Mouse (Mus musculus): ENCODE results near the gene Baiap2l1. TPM values are rescaled to one million over a fixed set of nuclear protein-coding genes. Genes with fewer than 3 reads are reported as not detected.

Gene Baiap2l1
- polyA plus RNA-seq, 1 experiment from 2014 or later: 2.6 TPM

DNA sequence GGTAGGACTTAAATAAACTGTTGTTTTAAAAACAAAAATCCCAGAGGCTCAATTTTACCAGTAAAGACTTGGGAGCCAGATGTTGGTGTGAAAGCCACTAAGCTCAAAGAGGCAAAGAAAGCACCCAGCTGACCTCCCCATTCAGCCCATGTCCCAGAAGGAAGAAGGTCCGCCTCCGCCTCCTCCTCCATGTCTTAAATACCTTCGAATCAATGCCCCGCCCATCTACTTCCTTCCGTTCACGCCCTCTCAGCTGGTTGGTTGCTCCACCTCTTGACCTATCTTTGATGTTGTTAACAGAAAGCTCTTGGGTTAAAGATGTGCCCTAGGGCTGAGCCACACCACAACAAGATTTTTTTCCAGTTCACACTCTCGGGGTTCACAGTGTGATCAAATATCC, 127.7 kb downstream of the Baiap2l1 start:
- Histone ChIP-seq H3K36me3 (no peaks in the 10 kb centered on the region), H3K4me3 (no peak overlapping the region), H3K9ac (no peak overlapping the region), H3K4me1 (replicated peaks) (no peaks in the 10 kb centered on the region), H3K27me3 (no peaks in the 10 kb centered on the region), H3K27ac (no peak overlapping the region), H3K9me3 (no peaks in the 10 kb centered on the region), H3K4me2 (no peak overlapping the region)
- no peak for ATAC-seq (ENCODE audit: low FRiP score)
- 94% methylated on average over 7 of the region's 7 CpGs for WGBS

DNA sequence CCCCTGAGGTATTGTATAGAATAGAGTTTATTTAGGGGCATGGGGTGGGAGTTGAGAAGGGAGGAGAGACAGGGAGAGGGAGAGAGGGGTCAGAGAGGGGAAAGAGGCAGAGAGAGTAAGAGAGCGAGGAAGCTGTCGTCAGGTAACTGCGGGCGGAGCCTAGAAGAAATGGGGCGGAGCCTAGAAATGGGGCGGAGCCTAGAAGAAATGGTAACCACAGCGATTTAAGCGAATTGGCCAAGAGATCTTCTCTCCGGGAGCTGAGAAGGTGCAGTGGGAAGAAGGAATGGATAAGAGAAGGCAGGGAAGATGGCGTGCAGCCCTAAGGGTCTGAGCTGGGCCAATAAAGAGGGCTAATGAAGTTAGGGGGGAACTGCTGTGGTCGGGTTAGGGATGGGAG, 131.7 kb downstream of the Baiap2l1 start:
- ATAC-seq (ENCODE audit: low FRiP score): no peak
- Histone ChIP-seq H3K36me3 (no peaks in the 10 kb centered on the region), H3K9me3 (no peaks in the 10 kb centered on the region), H3K9ac (no peak overlapping the region), H3K4me2 (no peak overlapping the region), H3K27me3 (no peaks in the 10 kb centered on the region), H3K27ac (no peak overlapping the region), H3K4me1 (replicated peaks) (peaks cover 26% of the 10 kb centered on the region), H3K4me3 (no peak overlapping the region)
- 32% methylated on average over 11 of the region's 11 CpGs for WGBS

DNA sequence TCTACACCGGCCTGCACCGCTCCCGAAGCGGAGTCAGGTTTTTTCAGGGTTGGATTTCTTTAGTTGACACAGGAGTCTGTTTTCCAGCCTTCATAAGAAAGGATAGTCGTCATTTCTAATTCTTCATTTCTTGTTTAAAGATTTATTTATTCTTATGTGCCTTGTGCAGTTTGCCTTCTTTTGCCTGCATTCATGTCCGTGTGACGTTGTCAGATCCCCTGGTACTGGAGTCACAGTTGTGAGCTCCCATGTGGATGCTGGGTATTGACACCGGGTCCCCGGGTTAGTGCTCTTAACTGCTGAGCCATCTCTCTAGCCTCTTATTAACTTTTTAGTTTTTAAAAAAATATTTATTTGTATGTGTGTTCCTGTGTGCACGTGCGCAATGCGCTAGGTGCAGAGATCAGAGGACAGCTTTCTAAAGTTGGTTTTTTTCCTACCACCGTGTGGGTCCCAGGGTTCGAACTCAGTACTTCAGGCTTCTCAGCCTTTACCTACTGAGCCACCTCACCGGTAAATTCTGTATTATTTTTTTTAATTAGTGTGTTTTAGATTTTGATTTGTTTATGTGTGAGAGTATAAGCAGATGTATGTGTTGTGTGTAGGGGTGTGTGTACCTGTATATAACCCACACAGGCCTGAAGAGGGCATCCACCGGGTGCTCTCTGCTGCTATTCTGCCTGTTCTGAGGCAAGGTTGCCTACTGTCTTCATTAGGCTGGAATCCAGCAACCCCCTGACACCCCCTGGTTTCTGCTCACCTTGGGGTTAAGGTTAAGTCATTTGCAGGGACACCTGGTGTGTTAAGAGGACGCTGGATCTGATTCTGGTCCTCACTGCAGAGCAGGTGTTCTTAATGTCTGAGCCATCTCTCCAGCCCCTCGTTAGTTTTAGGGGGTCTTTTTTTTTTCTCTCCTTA, 133.8 kb downstream of the Baiap2l1 start:
- Histone ChIP-seq H3K4me2 (peak overlapping the region; percentile 57), H3K27me3 (no peaks in the 10 kb centered on the region), H3K9me3 (no peaks in the 10 kb centered on the region), H3K9ac (peak overlapping the region; percentile 85), H3K36me3 (no peaks in the 10 kb centered on the region; the same call in 1 of the 2 replicates), H3K4me3 (peak overlapping the region; percentile 75), H3K4me1 (replicated peaks) (peaks cover 36% of the 10 kb centered on the region), H3K27ac (peak overlapping the region; percentile 76)
- 26% methylated on average over 18 of the region's 18 CpGs for WGBS
- no peak for ATAC-seq (ENCODE audit: low FRiP score)

DNA sequence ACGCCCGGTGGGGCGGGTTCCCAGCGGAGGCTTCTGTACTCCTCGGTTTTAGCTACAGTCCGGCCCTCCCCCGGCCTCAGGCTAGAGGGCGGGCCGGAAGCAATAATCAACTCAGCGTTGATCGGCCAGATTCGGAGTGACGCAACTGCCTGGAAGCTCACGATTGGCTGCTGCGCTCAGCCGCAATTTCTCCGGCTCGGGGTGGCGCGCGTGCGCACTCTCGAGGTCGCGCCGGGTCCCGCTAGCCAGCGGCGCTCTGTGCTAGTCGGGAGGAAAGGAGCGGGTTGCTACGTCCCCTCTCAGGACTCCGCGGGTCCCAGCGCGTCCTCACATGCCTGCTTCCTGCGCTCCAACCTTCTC, 134.4 kb downstream of the Baiap2l1 start, which contains the start of gene Tecpr1:
Gene Tecpr1 (minus strand): TSS at position 113 of the 360 bp plus-strand sequence.
- H3K9me3 ChIP-seq: no peaks in the 10 kb centered on the region
- ATAC-seq (ENCODE audit: low FRiP score): peak; percentile 97
- no peaks in the 10 kb centered on the region for H3K27me3 ChIP-seq
- peak within 1 kb of the TSS; percentile 75 for H3K4me3 ChIP-seq
- H3K4me1 ChIP-seq (replicated peaks): peaks cover 39% of the 10 kb centered on the region
- peak within 1 kb of the TSS; percentile 76 for H3K27ac ChIP-seq
- peak within 1 kb of the TSS; percentile 85 for H3K9ac ChIP-seq
- no peaks in the 10 kb centered on the region; the same call in 1 of the 2 replicates for H3K36me3 ChIP-seq
- WGBS: under 1% methylated on average over 37 of the region's 37 CpGs
- H3K4me2 ChIP-seq: peak within 1 kb of the TSS; percentile 93

DNA sequence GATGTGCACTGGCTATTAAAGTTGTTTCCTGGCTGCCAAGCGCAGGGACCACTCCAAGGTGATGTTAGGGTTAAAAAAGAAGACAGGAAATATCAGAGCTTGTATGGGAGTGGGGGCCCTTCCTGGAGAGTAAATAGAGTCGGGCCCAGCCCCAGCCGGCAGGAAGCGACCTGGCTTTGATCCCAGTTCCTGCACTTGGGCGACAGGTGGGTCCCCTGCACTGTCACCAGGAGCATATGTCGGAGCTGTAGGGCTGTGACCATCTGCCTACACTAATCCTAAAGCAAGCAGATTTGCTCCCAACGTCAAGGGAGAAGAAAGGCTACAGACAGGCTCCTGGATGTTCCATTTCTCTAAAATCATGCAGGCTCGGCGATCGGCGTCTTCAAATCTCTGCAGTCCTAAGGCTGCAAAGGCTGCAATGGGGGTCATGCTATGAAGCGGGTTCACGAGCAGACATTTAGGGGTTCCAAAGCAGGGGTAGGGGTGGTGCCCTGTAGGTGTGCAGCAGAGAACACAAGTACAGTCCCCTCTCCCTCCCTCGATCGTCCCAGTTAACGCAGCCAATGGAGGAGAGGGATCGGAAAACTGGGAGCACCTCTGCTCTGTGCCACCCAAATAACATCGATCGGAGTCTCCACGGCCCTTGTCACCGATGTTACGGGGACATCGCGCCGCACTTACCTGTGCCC, 135.0 kb downstream of the Baiap2l1 start:
- H3K27me3 ChIP-seq: no peaks in the 10 kb centered on the region
- H3K27ac ChIP-seq: peak overlapping the region; percentile 76
- 3% methylated on average over 25 of the region's 25 CpGs for WGBS
- H3K4me3 ChIP-seq: peak overlapping the region; percentile 75
- peak overlapping the region; percentile 85 for H3K9ac ChIP-seq
- peak overlapping the region; percentile 93 for H3K4me2 ChIP-seq
- peaks cover 3% of the 10 kb centered on the region for H3K36me3 ChIP-seq
- ATAC-seq (ENCODE audit: low FRiP score): peak; percentile 82
- no peaks in the 10 kb centered on the region for H3K9me3 ChIP-seq
- peaks cover 39% of the 10 kb centered on the region for H3K4me1 ChIP-seq (replicated peaks)

DNA sequence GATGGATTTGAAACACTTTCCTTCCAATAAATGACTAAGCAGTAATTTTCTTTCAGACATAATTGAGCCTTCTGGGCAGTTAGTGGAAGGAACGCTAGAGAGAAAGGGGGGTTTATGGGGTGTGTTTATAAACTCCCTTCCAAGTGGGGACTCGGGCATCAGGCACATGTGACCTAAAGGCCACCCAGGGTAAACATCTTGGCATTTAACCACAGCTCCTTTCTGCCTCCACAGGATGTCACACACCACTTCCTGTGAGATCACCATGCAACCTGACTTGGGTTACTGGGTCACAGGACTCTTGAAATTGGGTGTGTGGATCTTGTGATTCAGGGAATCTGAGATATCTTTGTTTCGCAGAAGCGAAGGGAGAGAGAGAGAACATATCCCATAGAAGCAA, 136.6 kb downstream of the Baiap2l1 start:
- H3K9me3 ChIP-seq: no peaks in the 10 kb centered on the region
- H3K27me3 ChIP-seq: no peaks in the 10 kb centered on the region
- no peak overlapping the region for H3K4me3 ChIP-seq
- H3K9ac ChIP-seq: no peak overlapping the region
- 70% methylated on average over 4 of the region's 4 CpGs for WGBS
- no peak overlapping the region for H3K4me2 ChIP-seq
- H3K27ac ChIP-seq: no peak overlapping the region
- ATAC-seq (ENCODE audit: low FRiP score): no peak
- peaks cover 39% of the 10 kb centered on the region for H3K4me1 ChIP-seq (replicated peaks)
- peaks cover 16% of the 10 kb centered on the region for H3K36me3 ChIP-seq

DNA sequence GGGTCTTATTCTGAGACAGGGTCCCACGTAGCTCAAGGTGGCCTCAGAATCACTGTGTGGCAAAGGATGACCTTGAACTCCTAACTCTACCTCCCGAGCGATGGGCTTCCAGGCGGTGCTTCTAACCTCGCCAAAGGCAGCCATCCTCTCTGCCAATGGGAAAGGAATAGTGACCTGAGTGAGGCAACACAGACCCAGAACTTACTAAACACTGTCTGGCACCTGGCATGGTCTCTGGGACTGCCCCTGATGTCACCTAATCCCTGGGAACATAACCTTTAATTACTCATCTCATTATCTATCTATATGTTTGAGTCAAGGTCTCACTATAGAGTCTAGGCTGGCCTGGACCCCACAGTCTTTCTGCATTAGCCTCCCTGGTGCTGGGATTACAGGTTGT, 138.0 kb downstream of the Baiap2l1 start:
- Histone ChIP-seq H3K36me3 (peaks cover 29% of the 10 kb centered on the region), H3K9ac (no peak overlapping the region), H3K4me2 (no peak overlapping the region), H3K4me1 (replicated peaks) (peaks cover 39% of the 10 kb centered on the region), H3K9me3 (no peaks in the 10 kb centered on the region), H3K4me3 (no peak overlapping the region), H3K27me3 (no peaks in the 10 kb centered on the region), H3K27ac (no peak overlapping the region)
- ATAC-seq (ENCODE audit: low FRiP score): no peak
- WGBS: 94% methylated on average over 5 of the region's 5 CpGs

DNA sequence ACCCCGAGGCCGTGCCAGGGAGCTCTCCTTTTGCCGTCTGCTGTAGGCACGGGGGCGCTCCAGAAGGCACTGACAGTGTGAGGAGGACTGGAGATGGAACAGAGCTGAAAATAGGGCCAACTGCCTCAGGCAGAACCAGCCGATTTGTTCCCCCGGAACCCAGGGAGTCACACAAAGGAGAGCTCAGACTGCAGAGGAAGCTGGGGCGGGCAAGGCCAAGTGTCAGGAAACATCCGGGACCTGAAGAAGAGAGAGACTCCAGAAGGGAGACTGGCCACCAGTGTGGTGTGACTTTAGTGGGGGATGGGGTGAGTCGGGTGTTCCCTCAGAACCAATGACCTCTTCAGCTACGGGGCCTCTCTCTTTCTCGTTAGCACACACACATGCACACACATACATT, 138.6 kb downstream of the Baiap2l1 start:
- H3K4me1 ChIP-seq (replicated peaks): peaks cover 34% of the 10 kb centered on the region
- H3K9ac ChIP-seq: no peak overlapping the region
- WGBS: 75% methylated on average over 12 of the region's 12 CpGs
- no peak for ATAC-seq (ENCODE audit: low FRiP score)
- H3K9me3 ChIP-seq: no peaks in the 10 kb centered on the region
- H3K4me3 ChIP-seq: no peak overlapping the region
- no peak overlapping the region for H3K27ac ChIP-seq
- peaks cover 35% of the 10 kb centered on the region for H3K36me3 ChIP-seq
- no peaks in the 10 kb centered on the region for H3K27me3 ChIP-seq
- H3K4me2 ChIP-seq: no peak overlapping the region

DNA sequence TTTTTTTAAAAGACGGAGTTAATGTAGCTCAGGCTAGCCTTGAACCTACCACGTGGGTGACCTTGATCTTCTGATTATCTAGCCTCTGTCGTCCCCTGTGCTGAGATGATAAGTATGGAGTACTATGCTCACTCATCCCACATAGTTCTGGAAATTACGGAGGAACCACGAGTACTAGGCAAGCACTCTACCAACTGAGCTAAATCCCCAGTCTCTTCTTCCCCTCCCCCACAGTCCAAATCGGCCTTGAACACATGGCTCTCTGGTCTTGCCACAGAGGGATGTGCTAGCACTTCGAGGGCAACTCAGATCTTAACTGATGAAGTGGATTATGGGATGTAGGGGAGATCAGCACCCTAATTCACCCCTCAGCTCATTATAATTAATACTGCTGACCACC, 139.9 kb downstream of the Baiap2l1 start:
- Histone ChIP-seq H3K9me3 (no peaks in the 10 kb centered on the region), H3K4me2 (no peak overlapping the region), H3K9ac (no peak overlapping the region), H3K4me1 (replicated peaks) (peaks cover 30% of the 10 kb centered on the region), H3K4me3 (no peak overlapping the region), H3K27me3 (no peaks in the 10 kb centered on the region), H3K27ac (no peak overlapping the region), H3K36me3 (peaks cover 47% of the 10 kb centered on the region)
- 91% methylated on average over 7 of the region's 7 CpGs for WGBS
- ATAC-seq (ENCODE audit: low FRiP score): no peak

DNA sequence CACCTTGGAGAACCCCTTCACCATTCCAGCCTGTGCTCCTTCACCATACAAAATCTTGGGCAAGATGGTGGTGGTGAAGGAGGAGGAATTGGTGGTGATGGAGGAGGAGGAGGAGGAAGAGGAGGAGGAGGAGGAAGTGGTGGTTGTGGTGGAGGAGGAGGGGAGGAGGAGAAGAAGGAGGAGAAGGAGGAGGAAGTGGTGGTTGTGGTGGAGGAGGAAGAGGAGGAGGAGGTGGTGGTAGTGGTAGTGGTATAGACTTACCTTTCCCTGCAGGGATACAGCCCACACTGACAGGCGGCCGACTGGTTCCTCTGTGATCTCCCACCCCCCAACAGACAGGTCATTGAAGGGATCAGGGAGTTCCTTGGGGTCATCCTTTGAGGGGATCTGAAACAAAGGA, 141.9 kb downstream of the Baiap2l1 start:
- H3K9ac ChIP-seq: no peak overlapping the region
- no peak for ATAC-seq (ENCODE audit: low FRiP score)
- no peak overlapping the region for H3K4me2 ChIP-seq
- no peaks in the 10 kb centered on the region for H3K27me3 ChIP-seq
- no peak overlapping the region for H3K27ac ChIP-seq
- peaks cover 12% of the 10 kb centered on the region for H3K4me1 ChIP-seq (replicated peaks)
- WGBS: 89% methylated on average over 2 of the region's 2 CpGs
- H3K4me3 ChIP-seq: no peak overlapping the region
- H3K9me3 ChIP-seq: no peaks in the 10 kb centered on the region
- peaks cover 65% of the 10 kb centered on the region for H3K36me3 ChIP-seq
